In genomic region chr9:72465754-72466181, GRCm38 (mm10) we compare ENCODE assay signal across 14 mouse cellular contexts. TPM values are rescaled to one million over a fixed set of nuclear protein-coding genes. Genes with fewer than 3 reads are reported as not detected.
DNase-seq lines count a peak whose midpoint lies in the region; ATAC-seq and TF ChIP-seq lines count a peak whose summit lies in the region.
"Had no signal": no experiment of that assay in that cellular context is flagged by ENCODE, and none has a peak within 500 bp of the region (broad histone marks: within the 10 kb centered on the region; RNA-seq: fewer than 3 reads in every experiment).

No protein-coding gene starts in this region.

- peak; percentile 93 for DNase-seq in 416B (ENCODE audit: low read depth)
- DNase-seq in CD4-positive, CD25-positive, alpha-beta regulatory T cell, adult 2 months (ENCODE audit: low read depth, low spot score) = peak; percentile 71
- DNase-seq in induced T-regulatory cell, adult 2 months (ENCODE audit: low read depth) = peak; percentile 78
- no peak for DNase-seq in right cerebral cortex, postnatal 4 days
- no peak for DNase-seq in retina, embryonic 14.5 days (ENCODE audit: low spot score)
- DNase-seq: adrenal gland, postnatal 36 days; cerebellum, adult 2 months; forebrain, postnatal 0 days; heart, adult 18-20 months; kidney, postnatal 10 days had no signal

- H3K27ac ChIP-seq in small intestine, adult 2 months (ENCODE audit: insufficient read depth, low read depth, low read length) = peak overlapping the region; percentile 14; the same call in 1 of the 2 replicates
- no peak overlapping the region for H3K27ac ChIP-seq in hindbrain, embryonic 16.5 days (ENCODE audit: low read depth, low read length)
- H3K27ac ChIP-seq: hindbrain, embryonic 12.5 days; midbrain, embryonic 12.5 days had no signal

- TF ChIP-seq POLR2A in small intestine, adult 2 months (IDR thresholded peaks at IDR 0.05; ENCODE audit: low read depth, low read length) = no peak

- no peak overlapping the region for H3K4me2 ChIP-seq in hindbrain, embryonic 16.5 days (ENCODE audit: low read length)
- H3K4me2 ChIP-seq: hindbrain, embryonic 12.5 days; midbrain, embryonic 12.5 days had no signal

- WGBS in small intestine, adult 2 months = 77% methylated on average over 4 of the region's 4 CpGs
- 91% methylated on average over 4 of the region's 4 CpGs for WGBS in hindbrain, embryonic 16.5 days

- no peaks in the 10 kb centered on the region for H3K27me3 ChIP-seq in small intestine, adult 2 months (ENCODE audit: control insufficient read depth, insufficient read depth, low read length)
- H3K27me3 ChIP-seq in hindbrain, embryonic 16.5 days (replicated peaks; ENCODE audit: control insufficient read depth, insufficient read depth, low read length) = no peaks in the 10 kb centered on the region
- H3K27me3 ChIP-seq: hindbrain, embryonic 12.5 days; midbrain, embryonic 12.5 days had no signal

- no peaks in the 10 kb centered on the region for H3K4me1 ChIP-seq in small intestine, adult 2 months (ENCODE audit: control insufficient read depth, insufficient read depth, insufficient read length, low read length)
- no peaks in the 10 kb centered on the region for H3K4me1 ChIP-seq in hindbrain, embryonic 16.5 days (ENCODE audit: control insufficient read depth, insufficient read depth, low read depth, low read length)
- H3K4me1 ChIP-seq: hindbrain, embryonic 12.5 days; midbrain, embryonic 12.5 days had no signal

- ATAC-seq in hindbrain, embryonic 16.5 days = no peak
- ATAC-seq: forebrain, postnatal 0 days had no signal

- H3K9me3 ChIP-seq in hindbrain, embryonic 16.5 days (ENCODE audit: control insufficient read depth, low read length) = no peaks in the 10 kb centered on the region
- H3K9me3 ChIP-seq: hindbrain, embryonic 12.5 days; midbrain, embryonic 12.5 days had no signal

- H3K9ac ChIP-seq in hindbrain, embryonic 16.5 days (ENCODE audit: low read depth, low read length) = no peak overlapping the region
- H3K9ac ChIP-seq: forebrain, postnatal 0 days; hindbrain, embryonic 12.5 days; midbrain, embryonic 12.5 days had no signal

- no peaks in the 10 kb centered on the region for H3K36me3 ChIP-seq in small intestine, adult 2 months (ENCODE audit: control insufficient read depth, insufficient read depth, low read length)
- H3K36me3 ChIP-seq in hindbrain, embryonic 16.5 days (ENCODE audit: control insufficient read depth, insufficient read depth, low read length) = no peaks in the 10 kb centered on the region

- no peak overlapping the region for H3K4me3 ChIP-seq in small intestine, adult 2 months (ENCODE audit: low read depth, low read length)
- H3K4me3 ChIP-seq in hindbrain, embryonic 16.5 days (ENCODE audit: low read length) = no peak overlapping the region
- H3K4me3 ChIP-seq: hindbrain, embryonic 12.5 days; midbrain, embryonic 12.5 days had no signal

- no peak for TF ChIP-seq CTCF in small intestine, adult 2 months (IDR thresholded peaks at IDR 0.05; ENCODE audit: extremely low read depth, insufficient read length, insufficient replicate concordance, low read depth, low read length)

RNA-seq across cellular contexts. Expression of gene Tex9, which starts 26.2 kb away (rescaled TPM):
- 0.13 and 0.85 TPM in 2 replicates for polyA plus RNA-seq in small intestine, adult 2 months (2012; rRNA removed)
- polyA plus RNA-seq in hindbrain, embryonic 16.5 days (2015; fragmentation: Nextera tagmentation; extraction: Ambion mirVana) = 32.0 and 34.6 TPM in 2 replicates

RNA-seq across cellular contexts. Expression of gene Mns1, which starts 28.0 kb away (rescaled TPM):
- 0.09 and 0.19 TPM in 2 replicates for polyA plus RNA-seq in small intestine, adult 2 months (2012; rRNA removed)
- polyA plus RNA-seq in hindbrain, embryonic 16.5 days (2015; fragmentation: Nextera tagmentation; extraction: Ambion mirVana) = 8.6 and 9.2 TPM in 2 replicates

Comparison
In these comparisons a context has a peak if more than half of its experiments do, and no peak if none do; other contexts are left out.
1. DNase-seq: peak in 416B (single experiment), CD4-positive, CD25-positive, alpha-beta regulatory T cell, adult 2 months (single experiment) and induced T-regulatory cell, adult 2 months (single experiment); none in right cerebral cortex, postnatal 4 days (single experiment) and retina, embryonic 14.5 days (single experiment).
2. RNA of gene Tex9, which starts 26.2 kb away (polyA plus RNA-seq): 32.0 to 34.6 TPM in hindbrain, embryonic 16.5 days; 0.13 to 0.85 TPM in small intestine, adult 2 months; every median in the first group is over 10 times any median in the second.